26 mouse cellular contexts compared by ENCODE assay signal in the genomic region with DNA sequence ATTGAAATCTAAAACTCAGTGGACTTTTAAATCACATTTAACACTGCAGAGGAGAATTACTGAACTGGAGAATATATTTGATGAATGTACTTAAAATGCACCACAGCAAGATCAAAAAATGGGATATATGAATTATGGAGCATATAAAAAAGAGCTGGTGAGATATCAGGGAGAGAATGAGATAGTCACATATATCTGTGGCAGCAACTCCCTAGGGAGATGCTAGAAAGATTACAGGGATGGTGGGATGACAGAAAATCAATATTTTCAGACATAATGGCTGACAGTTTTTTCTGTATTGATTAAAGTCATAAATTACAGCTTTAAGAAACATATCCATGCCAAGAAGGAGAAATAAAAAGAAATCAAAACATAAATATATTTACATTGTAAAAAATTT.
"Had no signal": no experiment of that assay in that cellular context is flagged by ENCODE, and none has a peak within 500 bp of the region (broad histone marks: within the 10 kb centered on the region; RNA-seq: fewer than 3 reads in every experiment).

No protein-coding gene starts in this region.

- H3K4me1 ChIP-seq: heart, embryonic 13.5 days; heart, embryonic 15.5 days; hindbrain, embryonic 13.5 days; hindbrain, embryonic 15.5 days; kidney, embryonic 15.5 days; limb, embryonic 13.5 days; limb, embryonic 15.5 days had no signal

- H3K4me3 ChIP-seq: heart, adult 2 months; heart, embryonic 13.5 days; heart, embryonic 15.5 days; hindbrain, embryonic 13.5 days; hindbrain, embryonic 15.5 days; kidney, embryonic 15.5 days; limb, embryonic 13.5 days; limb, embryonic 15.5 days had no signal

- H3K4me2 ChIP-seq: heart, embryonic 11.5 days; heart, embryonic 13.5 days; heart, embryonic 15.5 days; hindbrain, embryonic 13.5 days; hindbrain, embryonic 15.5 days; kidney, embryonic 15.5 days; limb, embryonic 13.5 days; limb, embryonic 15.5 days had no signal

- H3K36me3 ChIP-seq: heart, embryonic 13.5 days; heart, embryonic 15.5 days; hindbrain, embryonic 13.5 days; hindbrain, embryonic 15.5 days; kidney, embryonic 15.5 days; limb, embryonic 13.5 days; limb, embryonic 15.5 days had no signal

- ATAC-seq: forebrain, postnatal 0 days; hindbrain, postnatal 0 days; intestine, embryonic 16.5 days had no signal

- H3K27me3 ChIP-seq: heart, embryonic 13.5 days; heart, embryonic 15.5 days; hindbrain, embryonic 13.5 days; hindbrain, embryonic 15.5 days; kidney, embryonic 15.5 days; limb, embryonic 13.5 days; limb, embryonic 15.5 days had no signal

- H3K27ac ChIP-seq: heart, adult 2 months; heart, embryonic 13.5 days; heart, embryonic 15.5 days; hindbrain, embryonic 13.5 days; hindbrain, embryonic 15.5 days; hindbrain, postnatal 0 days; kidney, embryonic 15.5 days; kidney, postnatal 0 days; limb, embryonic 13.5 days; limb, embryonic 15.5 days had no signal

- H3K9ac ChIP-seq: forebrain, postnatal 0 days; heart, embryonic 13.5 days; heart, embryonic 15.5 days; hindbrain, embryonic 13.5 days; hindbrain, embryonic 15.5 days; kidney, embryonic 15.5 days; limb, embryonic 13.5 days; limb, embryonic 15.5 days had no signal

- H3K9me3 ChIP-seq: heart, embryonic 13.5 days; heart, embryonic 15.5 days; hindbrain, embryonic 13.5 days; hindbrain, embryonic 15.5 days; kidney, embryonic 15.5 days; limb, embryonic 13.5 days; limb, embryonic 15.5 days had no signal

- DNase-seq: forebrain, postnatal 0 days; gastrocnemius, postnatal 14 days; gastrocnemius, postnatal 36 days; heart, adult 11 months; heart, adult 2 months; heart, postnatal 14 days; heart, postnatal 36 days; kidney, adult 11 months; kidney, adult 2 months; kidney, adult 9 months; kidney, postnatal 14 days; kidney, postnatal 36 days; layer of hippocampus, adult 9-11 months; layer of hippocampus, postnatal 36 days; left cerebral cortex, postnatal 4 days had no signal
